Mouse (Mus musculus) left cerebral cortex, postnatal 10 days (tissue): ENCODE measurements around the gene Pex7. TPM values are rescaled to one million over a fixed set of nuclear protein-coding genes. Genes with fewer than 3 reads are reported as not detected.
A peak's percentile ranks its signal among the peaks of the same experiment; 100 is the strongest.

Experiments
- DNase-seq, 2 experiments: peaks; one replicate each; pipeline ENCODE4 v3.0.0; 2021 to 2022; ENCODE audit warnings: low spot score in 2 of 2, mixed read lengths in 1 of 2; ENCODE audit errors: extremely low spot score in 1 of 2
- intact Hi-C: fragments of 180-260 bp; cut with DNase I; formaldehyde crosslinking; loops from one replicate; pipeline ENCODE4 v1.15.1; 2025
- total RNA-seq, 2 experiments: library from RNA; stranded (reverse); gene quantifications; 2 replicates each; pipeline ENCODE4 v1.2.3; 2021

The Pex7 gene
- total RNA-seq, 2 experiments from 2014 or later, result 23.3 to 26.6 TPM

- intact Hi-C loops, result no loop called here
- DNase-seq, result no peak
These were observed 71.4 kb downstream of the Pex7 start for GRCm38 (mm10) chr10:19835887-19836710.

GRCm38 (mm10) chr10:19834222-19834621, 73.3 kb downstream of the Pex7 start:
- DNase-seq, result no peak
- intact Hi-C loops, result no loop called here

GRCm38 (mm10) chr10:19831072-19831849, 76.2 kb downstream of the Pex7 start:
- intact Hi-C loops, result no loop called here
- no peak for DNase-seq

GRCm38 (mm10) chr10:19820986-19821385, 86.5 kb downstream of the Pex7 start:
- DNase-seq, result no peak
- intact Hi-C loops, result no loop called here

- no peak for DNase-seq
- intact Hi-C loops, result no loop called here
These were observed 88.7 kb downstream of the Pex7 start for GRCm38 (mm10) chr10:19818723-19819355.

- intact Hi-C loops, result no loop called here
- DNase-seq, result no peak
These were observed 92.1 kb downstream of the Pex7 start for GRCm38 (mm10) chr10:19815371-19815770.

- peak in 1 of 2 experiments; percentile 29 for DNase-seq
- intact Hi-C loops, result no loop called here
These were observed 95.9 kb downstream of the Pex7 start for GRCm38 (mm10) chr10:19811436-19812172.

- intact Hi-C loops, result no loop called here
- no peak for DNase-seq
These were observed 102.7 kb downstream of the Pex7 start for GRCm38 (mm10) chr10:19804763-19805162.

Other genes starting within 250 kb of the Pex7 start
- gene Il20ra, start 195.1 kb downstream of the Pex7 start, total RNA-seq, result under 1 TPM in 1 of 2 experiments, not detected in 1; 0.15 TPM
- 1 to 10 TPM; 1.7 to 3.2 TPM for gene Slc35d3, start 56.2 kb downstream of the Pex7 start, total RNA-seq
- gene Map3k5, start 26.8 kb upstream of the Pex7 start, total RNA-seq, result 10 to 100 TPM; 36.5 to 39.3 TPM
- gene Map7, start 240.8 kb upstream of the Pex7 start, total RNA-seq, result 10 to 100 TPM; 47.0 to 52.5 TPM